ENCODE assay signal across 11 mouse cellular contexts in the genomic region with DNA sequence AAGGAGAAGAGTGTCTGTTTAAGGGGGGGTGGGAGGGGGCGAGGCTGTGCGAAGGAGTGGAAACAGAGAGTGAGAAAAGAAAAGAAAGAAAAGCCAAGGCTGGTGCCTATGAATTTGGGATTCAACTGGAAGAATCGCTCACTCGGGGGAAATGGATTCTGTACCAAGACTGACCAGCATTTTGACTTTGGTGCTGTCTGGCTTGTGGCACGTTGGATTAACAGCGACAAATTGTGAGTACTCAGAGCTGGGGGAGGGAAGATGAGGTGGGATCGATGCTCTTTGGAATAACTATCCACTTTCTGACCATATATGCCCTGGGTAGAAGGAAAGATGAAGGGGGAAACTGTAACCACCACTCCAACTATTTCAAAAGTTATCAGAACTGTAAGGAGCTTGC. TPM values are rescaled to one million over a fixed set of nuclear protein-coding genes. Genes with fewer than 3 reads are reported as not detected.
DNase-seq lines count a peak whose midpoint lies in the region; ATAC-seq and TF ChIP-seq lines count a peak whose summit lies in the region.
"Had no signal": no experiment of that assay in that cellular context is flagged by ENCODE, and none has a peak within 500 bp of the region (broad histone marks: within the 10 kb centered on the region; RNA-seq: fewer than 3 reads in every experiment).

Gene Cntnap5b (plus strand): TSS at position 152 of the 400 bp plus-strand sequence.

- DNase-seq in layer of hippocampus, adult 2 months (ENCODE audit: low spot score in 2 of 2), result no peak
- DNase-seq in layer of hippocampus, adult 9-11 months, result no peak
- no peak for DNase-seq in gastrocnemius, adult 2 months
- DNase-seq in lung, postnatal 0 days (ENCODE audit: low spot score), result no peak
- DNase-seq in spleen, postnatal 10 days (ENCODE audit: low spot score in 2 of 2), result no peak

- TF ChIP-seq EP300 in lung, postnatal 0 days (IDR thresholded peaks at IDR 0.05), result no peak

- H3K4me1 ChIP-seq in forebrain, embryonic 12.5 days, result 0 out of 2 replicates have a peak, but pooled peaks cover 10% of the 10 kb centered on the region
- H3K4me1 ChIP-seq in intestine, embryonic 15.5 days (replicated peaks), result no peaks in the 10 kb centered on the region
- H3K4me1 ChIP-seq in midbrain, embryonic 15.5 days, result 0 out of 2 replicates have a peak, but pooled peaks cover 6% of the 10 kb centered on the region
- no peaks in the 10 kb centered on the region for H3K4me1 ChIP-seq in lung, postnatal 0 days (ENCODE audit: insufficient read depth, low read depth, low read length)

- no peaks in the 10 kb centered on the region for H3K36me3 ChIP-seq in forebrain, embryonic 12.5 days (replicated peaks)
- H3K36me3 ChIP-seq in intestine, embryonic 15.5 days, result no peaks in the 10 kb centered on the region
- H3K36me3 ChIP-seq in midbrain, embryonic 15.5 days (replicated peaks), result no peaks in the 10 kb centered on the region
- no peaks in the 10 kb centered on the region for H3K36me3 ChIP-seq in lung, postnatal 0 days (ENCODE audit: insufficient read depth, low read length)

- H3K9ac ChIP-seq in forebrain, embryonic 12.5 days, result no peak within 1 kb of the TSS
- no peak within 1 kb of the TSS for H3K9ac ChIP-seq in intestine, embryonic 15.5 days
- H3K9ac ChIP-seq in midbrain, embryonic 15.5 days, result peak within 1 kb of the TSS; percentile 29
- H3K9ac ChIP-seq in lung, postnatal 0 days (replicated peaks; ENCODE audit: low read depth), result no peak within 1 kb of the TSS

- H3K4me3 ChIP-seq in layer of hippocampus, adult 2 months, result peak within 1 kb of the TSS; percentile 58
- peak within 1 kb of the TSS; percentile 31 for H3K4me3 ChIP-seq in forebrain, embryonic 12.5 days (replicated peaks)
- no peak within 1 kb of the TSS for H3K4me3 ChIP-seq in intestine, embryonic 15.5 days (replicated peaks)
- peak within 1 kb of the TSS; percentile 46 for H3K4me3 ChIP-seq in midbrain, embryonic 15.5 days
- no peak within 1 kb of the TSS for H3K4me3 ChIP-seq in gastrocnemius, adult 2 months
- H3K4me3 ChIP-seq in lung, postnatal 0 days (ENCODE audit: low read depth, low read length), result no peak within 1 kb of the TSS
- H3K4me3 ChIP-seq: myocyte had no signal

- no peaks in the 10 kb centered on the region for H3K27me3 ChIP-seq in forebrain, embryonic 12.5 days
- no peaks in the 10 kb centered on the region for H3K27me3 ChIP-seq in intestine, embryonic 15.5 days (replicated peaks)
- no peaks in the 10 kb centered on the region for H3K27me3 ChIP-seq in midbrain, embryonic 15.5 days (replicated peaks)
- no peaks in the 10 kb centered on the region for H3K27me3 ChIP-seq in lung, postnatal 0 days (replicated peaks; ENCODE audit: insufficient read depth, low read length)

- 30% methylated on average over 6 of the region's 7 CpGs for WGBS in forebrain, embryonic 12.5 days
- WGBS in intestine, embryonic 15.5 days, result 39% methylated on average over 7 of the region's 7 CpGs
- WGBS in midbrain, embryonic 15.5 days, result 29% methylated on average over 7 of the region's 7 CpGs
- 36% methylated on average over 7 of the region's 7 CpGs for WGBS in lung, postnatal 0 days

- TF ChIP-seq CTCF in layer of hippocampus, adult 2 months (conservative IDR thresholded peaks at IDR 0.05), result no peak
- TF ChIP-seq CTCF in gastrocnemius, adult 2 months (IDR thresholded peaks at IDR 0.05), result no peak
- TF ChIP-seq CTCF in lung, postnatal 0 days (IDR thresholded peaks at IDR 0.05), result no peak

- no peak; the same call in 1 of the 2 replicates for ATAC-seq in forebrain, embryonic 12.5 days (ENCODE audit: low FRiP score)
- no peak for ATAC-seq in intestine, embryonic 15.5 days
- ATAC-seq in midbrain, embryonic 15.5 days (replicated peaks), result peak; percentile 5
- no peak for ATAC-seq in lung, postnatal 0 days

- intact Hi-C loops in gastrocnemius, adult 2 months (cut with DNase I), result no loop called here

- H3K4me2 ChIP-seq in forebrain, embryonic 12.5 days, result peak within 1 kb of the TSS; percentile 52
- H3K4me2 ChIP-seq in intestine, embryonic 15.5 days (replicated peaks), result peak within 1 kb of the TSS; percentile 39; the same call in 1 of the 2 replicates
- peak within 1 kb of the TSS; percentile 68 for H3K4me2 ChIP-seq in midbrain, embryonic 15.5 days
- no peak within 1 kb of the TSS for H3K4me2 ChIP-seq in lung, postnatal 0 days (replicated peaks; ENCODE audit: low read depth, low read length)

- H3K27ac ChIP-seq in layer of hippocampus, adult 2 months, result peak within 1 kb of the TSS; percentile 43; the same call in 1 of the 2 replicates
- H3K27ac ChIP-seq in forebrain, embryonic 12.5 days, result no peak within 1 kb of the TSS
- no peak within 1 kb of the TSS for H3K27ac ChIP-seq in intestine, embryonic 15.5 days
- peak within 1 kb of the TSS; percentile 58; the same call in 1 of the 2 replicates for H3K27ac ChIP-seq in midbrain, embryonic 15.5 days
- H3K27ac ChIP-seq in gastrocnemius, adult 2 months, result no peak within 1 kb of the TSS
- no peak within 1 kb of the TSS for H3K27ac ChIP-seq in lung, postnatal 0 days (ENCODE audit: low read length)

- H3K9me3 ChIP-seq in forebrain, embryonic 12.5 days, result no peaks in the 10 kb centered on the region
- no peaks in the 10 kb centered on the region for H3K9me3 ChIP-seq in intestine, embryonic 15.5 days
- no peaks in the 10 kb centered on the region for H3K9me3 ChIP-seq in midbrain, embryonic 15.5 days
- H3K9me3 ChIP-seq in lung, postnatal 0 days (ENCODE audit: low read length), result no peaks in the 10 kb centered on the region

RNA-seq across cellular contexts. Expression of gene Cntnap5b, which starts in this region (rescaled TPM):
- total RNA-seq in layer of hippocampus, adult 2 months (2021), result 10 to 100 TPM; 20.4 to 23.7 TPM
- 0.22 and 0.26 TPM in 2 replicates for polyA plus RNA-seq in forebrain, embryonic 12.5 days (2016; fragmentation: Nextera tagmentation; extraction: Ambion mirVana)
- not detected in 2 replicates for polyA plus RNA-seq in intestine, embryonic 15.5 days (2015; fragmentation: Nextera tagmentation; extraction: Ambion mirVana)
- polyA plus RNA-seq in midbrain, embryonic 15.5 days (2015; fragmentation: Nextera tagmentation; extraction: Ambion mirVana), result 3.1 and 3.3 TPM in 2 replicates
- total RNA-seq in gastrocnemius, adult 2 months (2021), result under 1 TPM in 1 of 2 experiments, not detected in 1; 0.08 TPM
- not detected in 2 replicates for polyA plus RNA-seq in lung, postnatal 0 days (2015; fragmentation: Nextera tagmentation; extraction: Ambion mirVana)
- total RNA-seq: common myeloid progenitor, adult 5-6 weeks; liver, adult 2 months had no signal
- polyA plus RNA-seq: liver, adult 2 months; myocyte had no signal

Comparison
In these comparisons a context has a peak if more than half of its experiments do, and no peak if none do; other contexts are left out.
1. RNA of gene Cntnap5b (total RNA-seq): 20.4 to 23.7 TPM in layer of hippocampus, adult 2 months; 0.08 TPM in gastrocnemius, adult 2 months; every median in the first group is over 10 times any median in the second.
2. H3K27ac ChIP-seq: peak in layer of hippocampus, adult 2 months (single experiment) and midbrain, embryonic 15.5 days (single experiment); none in forebrain, embryonic 12.5 days (single experiment), intestine, embryonic 15.5 days (single experiment), gastrocnemius, adult 2 months (single experiment) and lung, postnatal 0 days (single experiment).
3. H3K4me3 ChIP-seq: peak in layer of hippocampus, adult 2 months (single experiment), forebrain, embryonic 12.5 days (single experiment) and midbrain, embryonic 15.5 days (single experiment); none in intestine, embryonic 15.5 days (single experiment), gastrocnemius, adult 2 months (single experiment) and lung, postnatal 0 days (single experiment).